In genomic region chr1:37488531-37488930, GRCm38 (mm10) we compare ENCODE assay signal across 20 mouse cellular contexts. TPM values are rescaled to one million over a fixed set of nuclear protein-coding genes. Genes with fewer than 3 reads are reported as not detected.
DNase-seq lines count a peak whose midpoint lies in the region; ATAC-seq and TF ChIP-seq lines count a peak whose summit lies in the region.
"Had no signal": no experiment of that assay in that cellular context is flagged by ENCODE, and none has a peak within 500 bp of the region (broad histone marks: within the 10 kb centered on the region; RNA-seq: fewer than 3 reads in every experiment).

No protein-coding gene starts in this region.

- H3K27ac ChIP-seq in testis, adult 2 months (ENCODE audit: control insufficient read depth, insufficient read depth, low read depth, low read length): no peak overlapping the region
- peak overlapping the region; percentile 96 for H3K27ac ChIP-seq in CH12.LX (ENCODE audit: insufficient read depth, low read depth)
- 0 out of 2 replicates have a peak overlapping the region, but pooled peaks have one; percentile 24 for H3K27ac ChIP-seq in bone marrow macrophage, adult 2 months (ENCODE audit: insufficient read depth, low read depth, low read length)
- no peak overlapping the region for H3K27ac ChIP-seq in midbrain, embryonic 14.5 days (replicated peaks; ENCODE audit: low read depth, low read length)
- H3K27ac ChIP-seq: embryonic facial prominence, embryonic 10.5 days; embryonic facial prominence, embryonic 12.5 days; forebrain, embryonic 13.5 days; forebrain, embryonic 15.5 days had no signal

- H3K4me3 ChIP-seq in testis, adult 2 months (ENCODE audit: control insufficient read depth, low read depth, low read length): peak overlapping the region; percentile 72
- H3K4me3 ChIP-seq in CH12.LX (replicated peaks in 1 of 3; ENCODE audit: low read depth in 2 of 3, low read length in 2 of 3, poor library complexity in 1 of 3): peak overlapping the region in 1 of 3 experiments; percentile 41
- no peak overlapping the region for H3K4me3 ChIP-seq in bone marrow macrophage, adult 2 months (ENCODE audit: insufficient read depth, low read length)
- no peak overlapping the region for H3K4me3 ChIP-seq in midbrain, embryonic 14.5 days (replicated peaks; ENCODE audit: low read depth, low read length)
- H3K4me3 ChIP-seq: embryonic facial prominence, embryonic 10.5 days; embryonic facial prominence, embryonic 12.5 days; forebrain, embryonic 13.5 days; forebrain, embryonic 15.5 days had no signal

- in situ Hi-C loops in CH12.LX (cut with MboI; ENCODE audit: low pct_ligation_motif_present, low pct_unique_long_range_greater_than_20kb, low sequenced_read_pairs): no loop called here

- peak overlapping the region; percentile 31; the same call in 1 of the 2 replicates for H3K9ac ChIP-seq in CH12.LX (ENCODE audit: insufficient read depth, low read depth)
- no peak overlapping the region for H3K9ac ChIP-seq in midbrain, embryonic 14.5 days (replicated peaks; ENCODE audit: low read length)
- H3K9ac ChIP-seq: embryonic facial prominence, embryonic 12.5 days; forebrain, embryonic 13.5 days; forebrain, embryonic 15.5 days; forebrain, postnatal 0 days had no signal

- dilution Hi-C loops in CH12.LX (cut with MboI; ENCODE audit: extremely low pct_ligation_motif_present, extremely low pct_unique_long_range_greater_than_20kb, low sequenced_read_pairs): no loop called here

- no peaks in the 10 kb centered on the region for H3K36me3 ChIP-seq in testis, adult 2 months (ENCODE audit: control insufficient read depth, insufficient read depth, low read length)
- peaks cover 10 to 35% of the 10 kb centered on the region in 2 experiments for H3K36me3 ChIP-seq in CH12.LX (replicated peaks in 1 of 2; ENCODE audit: control insufficient read depth in 1 of 2, insufficient read depth in 1 of 2, low read length in 1 of 2)
- H3K36me3 ChIP-seq in midbrain, embryonic 14.5 days (ENCODE audit: control insufficient read depth, insufficient read depth, low read length): peaks cover 11% of the 10 kb centered on the region; the same call in 1 of the 2 replicates

- no peak; the same call in 1 of the 2 replicates for TF ChIP-seq EP300 in CH12.LX (IDR thresholded peaks at IDR 0.05; ENCODE audit: low read length)

- no peaks in the 10 kb centered on the region; the same call in 1 of the 2 replicates for H3K79me2 ChIP-seq in CH12.LX (replicated peaks; ENCODE audit: control insufficient read depth, extremely low read depth, insufficient read depth, poor library complexity, severe bottlenecking)

- no peak for TF ChIP-seq CTCF in testis, adult 2 months (IDR thresholded peaks at IDR 0.05; ENCODE audit: control insufficient read depth, insufficient read depth, insufficient replicate concordance, low read depth, low read length)
- peak in 1 of 2 experiments; percentile 48; a peak in 2 of 4 replicates for TF ChIP-seq CTCF in CH12.LX (conservative IDR thresholded peaks at IDR 0.05 in 1 of 2, IDR thresholded peaks at IDR 0.05 in 1 of 2; ENCODE audit: low read depth in 2 of 2, low read length in 2 of 2)
- TF ChIP-seq CTCF in bone marrow macrophage, adult 2 months (IDR thresholded peaks at IDR 0.05; ENCODE audit: low read depth, low read length): no peak

- no peak for ATAC-seq in midbrain, embryonic 14.5 days (ENCODE audit: low FRiP score, low TSS enrichment)
- ATAC-seq: CD4-positive, CD25-positive, alpha-beta regulatory T cell, adult 4 months; forebrain, embryonic 13.5 days; forebrain, embryonic 15.5 days; forebrain, postnatal 0 days had no signal

- H3K4me1 ChIP-seq in testis, adult 2 months (ENCODE audit: control insufficient read depth, insufficient read depth, low read length): no peaks in the 10 kb centered on the region; the same call in 1 of the 2 replicates
- H3K4me1 ChIP-seq in CH12.LX (ENCODE audit: control insufficient read depth in 1 of 2, insufficient read depth in 2 of 2): peaks cover 26 to 68% of the 10 kb centered on the region in 2 experiments
- peaks cover 49% of the 10 kb centered on the region for H3K4me1 ChIP-seq in bone marrow macrophage, adult 2 months (ENCODE audit: control insufficient read depth, insufficient read depth, low read length)
- no peaks in the 10 kb centered on the region for H3K4me1 ChIP-seq in midbrain, embryonic 14.5 days (ENCODE audit: control insufficient read depth, insufficient read depth, low read length)
- H3K4me1 ChIP-seq: embryonic facial prominence, embryonic 10.5 days; embryonic facial prominence, embryonic 12.5 days; forebrain, embryonic 13.5 days; forebrain, embryonic 15.5 days had no signal

- no peak for DNase-seq in testis, postnatal 14 days (ENCODE audit: low spot score)
- DNase-seq in CH12.LX (ENCODE audit: extremely low read depth): no peak
- DNase-seq in midbrain, embryonic 14.5 days: no peak
- no peak for DNase-seq in right cerebral cortex, postnatal 10 days (ENCODE audit: low spot score in 2 of 2)
- DNase-seq: adrenal gland, adult 2 months; adrenal gland, postnatal 10 days; adrenal gland, postnatal 25 days; cerebellum, adult 11 months; cerebellum, adult 18-20 months; cerebellum, adult 9-10 months; cerebellum, postnatal 10 days; cerebellum, postnatal 25 days; forebrain, postnatal 0 days had no signal

- peaks cover 6% of the 10 kb centered on the region for H3K9me3 ChIP-seq in CH12.LX (replicated peaks; ENCODE audit: low read length)
- H3K9me3 ChIP-seq in midbrain, embryonic 14.5 days (ENCODE audit: control insufficient read depth, low read length): no peaks in the 10 kb centered on the region
- H3K9me3 ChIP-seq: embryonic facial prominence, embryonic 10.5 days; embryonic facial prominence, embryonic 12.5 days; forebrain, embryonic 13.5 days; forebrain, embryonic 15.5 days had no signal

- peak overlapping the region; percentile 53 for H3K4me2 ChIP-seq in CH12.LX (ENCODE audit: insufficient read depth, low read depth, poor library complexity, severe bottlenecking)
- H3K4me2 ChIP-seq in midbrain, embryonic 14.5 days (ENCODE audit: low read length): no peak overlapping the region
- H3K4me2 ChIP-seq: embryonic facial prominence, embryonic 12.5 days; forebrain, embryonic 13.5 days; forebrain, embryonic 15.5 days had no signal

- TF ChIP-seq RAD21 in CH12.LX (IDR thresholded peaks at IDR 0.05; ENCODE audit: low read depth, low read length): peak; percentile 31

- TF ChIP-seq POLR2A in testis, adult 2 months (IDR thresholded peaks at IDR 0.05; ENCODE audit: control insufficient read depth, low read depth, low read length): peak; percentile 31; the same call in 1 of the 2 replicates
- TF ChIP-seq POLR2A in CH12.LX (IDR thresholded peaks at IDR 0.05; ENCODE audit: low read depth, low read length): 0 out of 2 replicates have a peak, but pooled peaks have one; percentile 28
- TF ChIP-seq POLR2A in bone marrow macrophage, adult 2 months (IDR thresholded peaks at IDR 0.05; ENCODE audit: borderline replicate concordance, low read depth, low read length): no peak

- WGBS in midbrain, embryonic 14.5 days: 86% methylated on average over 12 of the region's 12 CpGs

- no peaks in the 10 kb centered on the region for H3K27me3 ChIP-seq in testis, adult 2 months (ENCODE audit: control insufficient read depth, insufficient read depth, low read length)
- H3K27me3 ChIP-seq in CH12.LX (replicated peaks): no peaks in the 10 kb centered on the region
- H3K27me3 ChIP-seq in midbrain, embryonic 14.5 days (ENCODE audit: control insufficient read depth, insufficient read depth, low read length): no peaks in the 10 kb centered on the region
- H3K27me3 ChIP-seq: embryonic facial prominence, embryonic 12.5 days; forebrain, embryonic 13.5 days; forebrain, embryonic 15.5 days had no signal

TF ChIP-seq in CH12.LX, 34 proteins besides CTCF, POLR2A, EP300 and RAD21 (continues in another document):
- TF ChIP-seq GABPA (IDR thresholded peaks at IDR 0.05; ENCODE audit: insufficient replicate concordance, low read depth, low read length) (no peak), TCF12 (IDR thresholded peaks at IDR 0.05; ENCODE audit: low read depth, low read length) (peak; percentile 96), MAZ (IDR thresholded peaks at IDR 0.05; ENCODE audit: low read depth, low read length) (peak; percentile 61), MEF2A (IDR thresholded peaks at IDR 0.05; ENCODE audit: borderline replicate concordance, low read depth, low read length) (peak; percentile 75), TBP (conservative IDR thresholded peaks at IDR 0.05; ENCODE audit: low read depth, low read length) (0 out of 2 replicates have a peak, but pooled peaks have one; percentile 20), RCOR1 (conservative IDR thresholded peaks at IDR 0.05; ENCODE audit: low read depth, low read length) (no peak), USF1 (IDR thresholded peaks at IDR 0.05; ENCODE audit: low read depth, low read length) (no peak), MXI1 (IDR thresholded peaks at IDR 0.05; ENCODE audit: low read depth, low read length) (peak; percentile 21; the same call in 1 of the 2 replicates), ZNF384 (IDR thresholded peaks at IDR 0.05; ENCODE audit: low read depth, low read length) (no peak), MAX (IDR thresholded peaks at IDR 0.05; ENCODE audit: low read length) (no peak), ETS1 (conservative IDR thresholded peaks at IDR 0.05; ENCODE audit: low read depth, low read length) (peak; percentile 81)

RNA-seq across cellular contexts. Expression of gene Mgat4a, which starts 52.3 kb away (rescaled TPM):
- polyA plus RNA-seq in testis, adult 2 months (2012; rRNA removed): 2.9 and 3.2 TPM in 2 replicates
- 23.2 and 25.1 TPM in 2 replicates for total RNA-seq in CH12.LX (2012; rRNA removed)
- 22.9 and 25.4 TPM in 2 replicates for total RNA-seq in CH12.LX (2014; rRNA removed)
- polyA plus RNA-seq in CH12.LX (2012; ENCODE audit: insufficient read length, low read depth): 19.9 and 22.3 TPM in 2 replicates
- polyA plus RNA-seq in bone marrow macrophage, adult 2 months (2012; ENCODE audit: insufficient read depth, insufficient read length, missing spikeins): 20.0 and 24.9 TPM in 2 replicates
- 11.6 and 12.9 TPM in 2 replicates for polyA plus RNA-seq in midbrain, embryonic 14.5 days (2014; fragmentation: Nextera tagmentation; extraction: Ambion mirVana)

RNA-seq across cellular contexts. Expression of gene Unc50, which starts 58.6 kb away (rescaled TPM):
- polyA plus RNA-seq in testis, adult 2 months (2012; rRNA removed): 46.9 and 67.5 TPM in 2 replicates
- total RNA-seq in CH12.LX (2012; rRNA removed): 56.6 and 58.5 TPM in 2 replicates
- total RNA-seq in CH12.LX (2014; rRNA removed): 75.5 and 76.3 TPM in 2 replicates
- polyA plus RNA-seq in CH12.LX (2012; ENCODE audit: insufficient read length, low read depth): 39.9 and 41.8 TPM in 2 replicates
- polyA plus RNA-seq in bone marrow macrophage, adult 2 months (2012; ENCODE audit: insufficient read depth, insufficient read length, missing spikeins): 63.9 and 65.9 TPM in 2 replicates
- polyA plus RNA-seq in midbrain, embryonic 14.5 days (2014; fragmentation: Nextera tagmentation; extraction: Ambion mirVana): 130 and 137 TPM in 2 replicates

RNA-seq across cellular contexts. Expression of gene Coa5, which starts 58.6 kb away (rescaled TPM):
- polyA plus RNA-seq in testis, adult 2 months (2012; rRNA removed): 32.6 and 41.0 TPM in 2 replicates
- total RNA-seq in CH12.LX (2012; rRNA removed) (43.8 and 49.7 TPM in 2 replicates), CH12.LX (2014; rRNA removed) (61.4 and 62.8 TPM in 2 replicates)
- polyA plus RNA-seq in CH12.LX (2012; ENCODE audit: insufficient read length, low read depth): 69.8 and 79.8 TPM in 2 replicates
- 51.7 and 56.2 TPM in 2 replicates for polyA plus RNA-seq in bone marrow macrophage, adult 2 months (2012; ENCODE audit: insufficient read depth, insufficient read length, missing spikeins)
- polyA plus RNA-seq in midbrain, embryonic 14.5 days (2014; fragmentation: Nextera tagmentation; extraction: Ambion mirVana): 59.4 and 73.9 TPM in 2 replicates

Comparison
In these comparisons a context has a peak if more than half of its experiments do, and no peak if none do; other contexts are left out.
1. H3K27ac ChIP-seq: peak in CH12.LX (single experiment) and bone marrow macrophage, adult 2 months (single experiment); none in testis, adult 2 months (single experiment) and midbrain, embryonic 14.5 days (single experiment).